Mouse (Mus musculus): Measurements from ENCODE around the gene Adamts6. TPM values are rescaled to one million over a fixed set of nuclear protein-coding genes. Genes with fewer than 3 reads are reported as not detected.

Gene Adamts6
- polyA plus RNA-seq, 1 experiment = 0.02 TPM

GRCm38 (mm10) chr13:104329336-104329735 lies 41.7 kb downstream of the Adamts6 start:
- H3K9me3 ChIP-seq = no peaks in the 10 kb centered on the region
- H3K4me3 ChIP-seq (replicated peaks) = no peak overlapping the region
- peaks cover 10% of the 10 kb centered on the region for H3K36me3 ChIP-seq (replicated peaks; ENCODE audit: low read length)
- H3K4me1 ChIP-seq = no peaks in the 10 kb centered on the region
- no peaks in the 10 kb centered on the region for H3K27me3 ChIP-seq (replicated peaks)
- TF ChIP-seq FLI1 (IDR thresholded peaks at IDR 0.05; ENCODE audit: low read length) (no peak), GATA1 (IDR thresholded peaks at IDR 0.05; ENCODE audit: borderline replicate concordance, low read length) (no peak)

- Histone ChIP-seq H3K4me3 (replicated peaks) (no peak overlapping the region), H3K27me3 (replicated peaks) (no peaks in the 10 kb centered on the region), H3K36me3 (replicated peaks; ENCODE audit: low read length) (peaks cover 10% of the 10 kb centered on the region), H3K4me1 (no peaks in the 10 kb centered on the region), H3K9me3 (no peaks in the 10 kb centered on the region)
- no peak for TF ChIP-seq GATA1 (IDR thresholded peaks at IDR 0.05; ENCODE audit: borderline replicate concordance, low read length)
- no peak for TF ChIP-seq FLI1 (IDR thresholded peaks at IDR 0.05; ENCODE audit: low read length)
These were observed 42.1 kb downstream of the Adamts6 start for GRCm38 (mm10) chr13:104329742-104330141.

GRCm38 (mm10) chr13:104352590-104352989 lies 65.0 kb downstream of the Adamts6 start:
- Histone ChIP-seq H3K27me3 (replicated peaks) (no peaks in the 10 kb centered on the region), H3K9me3 (no peaks in the 10 kb centered on the region), H3K36me3 (replicated peaks; ENCODE audit: low read length) (peaks cover 20% of the 10 kb centered on the region), H3K4me1 (0 out of 2 replicates have a peak, but pooled peaks cover 4% of the 10 kb centered on the region), H3K4me3 (replicated peaks) (no peak overlapping the region)
- TF ChIP-seq GATA1 (IDR thresholded peaks at IDR 0.05; ENCODE audit: borderline replicate concordance, low read length) = no peak
- TF ChIP-seq FLI1 (IDR thresholded peaks at IDR 0.05; ENCODE audit: low read length) = no peak

DNA sequence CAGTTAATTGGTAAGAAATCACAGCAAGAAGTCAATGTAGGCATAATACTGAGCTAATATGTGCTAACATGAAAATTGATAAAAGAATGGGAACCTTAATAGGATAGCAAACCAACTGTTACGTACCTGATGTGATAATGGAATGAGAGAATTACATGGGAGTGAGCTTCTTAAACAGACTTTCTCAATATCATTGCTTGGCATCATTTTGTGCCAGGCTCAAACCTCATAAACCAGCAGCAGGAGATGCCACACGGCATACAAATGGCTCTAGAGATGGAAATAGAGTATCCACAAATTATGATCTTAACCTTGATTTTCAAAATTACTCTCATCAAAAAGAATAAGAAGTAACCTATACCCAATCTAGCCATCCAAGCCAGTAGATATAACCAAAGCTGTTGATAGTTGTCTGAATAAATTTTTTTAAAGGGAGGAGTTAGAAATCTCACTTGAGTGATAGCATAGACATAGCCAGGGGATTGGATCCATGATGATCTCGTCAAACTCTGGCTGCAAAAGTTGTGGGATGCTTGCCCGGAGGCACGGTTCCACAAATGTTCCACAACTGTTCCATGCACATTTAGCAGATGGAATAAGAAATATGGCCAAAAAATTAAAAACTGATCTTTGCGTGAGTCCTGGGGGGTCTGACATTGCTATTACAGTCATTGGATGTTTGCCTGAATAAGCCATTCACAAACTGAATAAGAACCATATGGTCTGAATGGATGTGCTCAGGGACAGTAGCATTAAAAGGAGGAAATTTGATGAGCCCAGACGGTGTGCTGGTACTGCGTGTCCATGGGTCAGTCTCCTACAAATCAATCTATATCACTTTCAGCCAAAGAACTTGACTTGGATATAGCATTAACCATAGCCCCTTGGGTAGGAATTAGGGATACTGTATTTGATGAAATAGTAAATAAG lies 106.1 kb downstream of the Adamts6 start:
- Histone ChIP-seq H3K4me1 (peaks cover 3% of the 10 kb centered on the region; the same call in 1 of the 2 replicates), H3K4me3 (replicated peaks) (no peak overlapping the region), H3K27me3 (replicated peaks) (no peaks in the 10 kb centered on the region), H3K36me3 (replicated peaks; ENCODE audit: low read length) (peaks cover 8% of the 10 kb centered on the region), H3K9me3 (no peaks in the 10 kb centered on the region)
- TF ChIP-seq GATA1 (IDR thresholded peaks at IDR 0.05; ENCODE audit: borderline replicate concordance, low read length) (no peak), FLI1 (IDR thresholded peaks at IDR 0.05; ENCODE audit: low read length) (no peak)

GRCm38 (mm10) chr13:104397814-104398213 lies 110.2 kb downstream of the Adamts6 start:
- Histone ChIP-seq H3K27me3 (replicated peaks) (no peaks in the 10 kb centered on the region), H3K4me3 (replicated peaks) (no peak overlapping the region), H3K9me3 (no peaks in the 10 kb centered on the region), H3K4me1 (peaks cover 3% of the 10 kb centered on the region; the same call in 1 of the 2 replicates), H3K36me3 (replicated peaks; ENCODE audit: low read length) (peaks cover 18% of the 10 kb centered on the region)
- TF ChIP-seq GATA1 (IDR thresholded peaks at IDR 0.05; ENCODE audit: borderline replicate concordance, low read length) (no peak), FLI1 (IDR thresholded peaks at IDR 0.05; ENCODE audit: low read length) (no peak)

DNA sequence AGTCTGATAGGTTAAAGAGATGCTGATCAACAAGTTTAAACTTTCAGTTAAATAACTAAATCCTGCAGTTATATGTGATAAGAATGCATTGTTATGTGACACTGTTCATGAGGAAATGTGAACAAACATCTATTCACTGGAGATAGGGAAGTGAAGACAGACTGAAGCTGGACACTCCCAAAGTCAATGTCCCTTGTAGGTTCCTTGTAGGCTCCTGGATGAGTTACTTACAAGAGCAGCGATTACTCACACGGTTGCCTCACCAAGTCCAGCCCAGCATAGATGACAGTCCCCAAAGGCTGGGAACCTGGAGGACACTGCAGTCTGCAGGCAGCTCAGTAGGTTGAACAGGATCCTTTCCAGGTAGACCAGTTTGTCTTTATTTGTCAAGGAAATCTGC lies 145.1 kb downstream of the Adamts6 start:
- TF ChIP-seq FLI1 (IDR thresholded peaks at IDR 0.05; ENCODE audit: low read length) (no peak), GATA1 (IDR thresholded peaks at IDR 0.05; ENCODE audit: borderline replicate concordance, low read length) (no peak)
- Histone ChIP-seq H3K36me3 (replicated peaks; ENCODE audit: low read length) (peaks cover 3% of the 10 kb centered on the region), H3K9me3 (no peaks in the 10 kb centered on the region), H3K4me3 (replicated peaks) (no peak overlapping the region), H3K27me3 (replicated peaks) (no peaks in the 10 kb centered on the region), H3K4me1 (no peaks in the 10 kb centered on the region)

GRCm38 (mm10) chr13:104442559-104442958 lies 154.9 kb downstream of the Adamts6 start:
- peaks cover 26% of the 10 kb centered on the region for H3K36me3 ChIP-seq (replicated peaks; ENCODE audit: low read length)
- no peak overlapping the region for H3K4me3 ChIP-seq (replicated peaks)
- no peak for TF ChIP-seq FLI1 (IDR thresholded peaks at IDR 0.05; ENCODE audit: low read length)
- no peaks in the 10 kb centered on the region for H3K9me3 ChIP-seq
- H3K27me3 ChIP-seq (replicated peaks) = no peaks in the 10 kb centered on the region
- peaks cover 7% of the 10 kb centered on the region for H3K4me1 ChIP-seq

GRCm38 (mm10) chr13:104445437-104445836 lies 157.8 kb downstream of the Adamts6 start:
- peaks cover 28% of the 10 kb centered on the region for H3K36me3 ChIP-seq (replicated peaks; ENCODE audit: low read length)

GRCm38 (mm10) chr13:104446974-104447373 lies 159.3 kb downstream of the Adamts6 start:
- no peak for TF ChIP-seq FLI1 (IDR thresholded peaks at IDR 0.05; ENCODE audit: low read length)
- TF ChIP-seq GATA1 (IDR thresholded peaks at IDR 0.05; ENCODE audit: borderline replicate concordance, low read length) = no peak
- peaks cover 7% of the 10 kb centered on the region for H3K4me1 ChIP-seq
- no peaks in the 10 kb centered on the region for H3K27me3 ChIP-seq (replicated peaks)
- H3K36me3 ChIP-seq (replicated peaks; ENCODE audit: low read length) = peaks cover 28% of the 10 kb centered on the region
- H3K9me3 ChIP-seq = no peaks in the 10 kb centered on the region
- H3K4me3 ChIP-seq (replicated peaks) = no peak overlapping the region

More at GRCm38 (mm10) chr13:104445437-104445836, 157.8 kb downstream of the Adamts6 start:
- no peaks in the 10 kb centered on the region for H3K9me3 ChIP-seq
- peaks cover 7% of the 10 kb centered on the region for H3K4me1 ChIP-seq
- H3K27me3 ChIP-seq (replicated peaks) = no peaks in the 10 kb centered on the region
- TF ChIP-seq FLI1 (IDR thresholded peaks at IDR 0.05; ENCODE audit: low read length) (no peak), GATA1 (IDR thresholded peaks at IDR 0.05; ENCODE audit: borderline replicate concordance, low read length) (no peak)
- H3K4me3 ChIP-seq (replicated peaks) = no peak overlapping the region

DNA sequence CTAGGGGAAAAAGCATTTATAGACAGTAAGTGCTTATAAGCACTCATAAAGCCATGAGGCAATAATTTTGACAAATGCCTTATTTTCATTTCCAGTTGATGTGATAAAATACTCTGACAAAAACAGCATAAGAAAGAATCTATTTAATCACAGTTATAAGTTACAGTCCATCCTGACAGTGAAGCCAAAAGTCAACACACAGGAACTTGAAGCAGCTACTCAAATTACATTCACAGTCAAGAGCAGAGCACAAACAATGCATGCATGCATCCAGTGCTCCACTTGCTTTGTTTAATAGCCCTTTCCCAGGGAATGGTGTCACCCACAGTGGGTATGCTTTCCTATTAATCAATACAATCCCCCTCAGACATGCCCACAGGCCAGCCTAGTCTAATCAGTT lies 159.8 kb downstream of the Adamts6 start:
- Histone ChIP-seq H3K36me3 (replicated peaks; ENCODE audit: low read length) (peaks cover 28% of the 10 kb centered on the region), H3K27me3 (replicated peaks) (no peaks in the 10 kb centered on the region), H3K9me3 (no peaks in the 10 kb centered on the region), H3K4me3 (replicated peaks) (no peak overlapping the region), H3K4me1 (peaks cover 7% of the 10 kb centered on the region)
- TF ChIP-seq GATA1 (IDR thresholded peaks at IDR 0.05; ENCODE audit: borderline replicate concordance, low read length) (no peak), FLI1 (IDR thresholded peaks at IDR 0.05; ENCODE audit: low read length) (no peak)

Data from megakaryocyte, embryonic 14.5 days (primary cell).